Mouse (Mus musculus) thymus, adult 18-20 months (tissue): ENCODE results near the gene Med26.
A peak's percentile ranks its signal among the peaks of the same experiment; 100 is the strongest.

Experiments
- DNase-seq, 2 experiments: peaks; one replicate each; pipeline ENCODE4 v3.0.0; 2022; ENCODE audit warnings: mixed read lengths in 2 of 2

The Med26 gene

DNA sequence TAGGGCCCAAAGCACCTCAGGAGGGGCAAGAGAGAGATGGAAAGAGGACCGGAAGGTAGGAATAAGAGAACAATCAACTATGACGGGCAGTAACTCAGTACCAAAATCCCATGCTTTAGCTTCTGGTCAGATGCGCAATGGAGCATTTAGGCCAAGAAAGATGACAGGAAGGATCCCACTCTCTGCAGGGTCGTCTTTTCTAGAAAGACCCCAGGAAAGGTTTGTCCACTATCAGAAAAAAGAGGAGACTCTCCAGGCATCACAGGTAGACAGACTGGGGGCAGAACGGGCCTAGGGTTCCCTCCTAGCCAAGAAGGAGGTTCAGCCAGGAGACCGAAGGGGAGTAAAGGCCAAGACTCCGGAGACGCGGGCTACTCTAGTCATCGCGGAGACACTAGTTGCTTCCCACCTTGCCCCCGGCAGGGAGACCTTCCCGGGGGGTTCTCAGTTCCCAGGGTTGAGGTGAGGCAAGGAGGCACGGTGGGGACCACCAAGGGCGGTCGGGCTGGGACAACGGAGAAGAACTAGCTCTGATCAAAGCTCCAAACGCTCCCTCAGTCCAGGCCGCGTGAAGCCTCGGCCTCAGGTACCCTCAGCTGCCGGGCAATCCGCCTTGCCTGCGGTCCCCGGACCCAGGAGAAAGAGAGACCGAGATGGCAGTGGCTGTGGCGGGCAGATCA lies 808 bp downstream of the Med26 start:
- peak in 1 of 2 experiments; percentile 35 for DNase-seq

DNA sequence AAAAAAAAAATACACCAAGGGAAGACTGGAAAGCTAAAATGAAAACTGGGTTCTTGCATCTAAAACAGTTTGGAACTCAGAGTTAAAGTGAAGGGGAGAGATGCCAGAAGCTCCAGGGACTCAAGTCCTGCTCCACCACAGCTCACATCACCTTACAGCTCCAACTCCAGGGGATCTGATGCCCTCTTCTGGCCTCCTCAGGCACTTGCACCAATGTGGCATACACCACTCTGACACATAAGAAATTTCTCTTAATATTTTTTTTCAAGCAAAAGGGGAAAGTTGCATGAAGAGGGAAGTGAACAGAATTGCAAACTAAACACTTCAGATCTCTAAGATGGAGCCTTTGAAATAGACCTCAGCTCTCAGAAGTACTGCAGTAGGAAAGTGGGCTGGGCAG lies 8.8 kb downstream of the Med26 start:
- DNase-seq, result no peak

GRCm38 (mm10) chr8:72534888-72535287 lies 13.2 kb downstream of the Med26 start:
- DNase-seq, result no peak

DNA sequence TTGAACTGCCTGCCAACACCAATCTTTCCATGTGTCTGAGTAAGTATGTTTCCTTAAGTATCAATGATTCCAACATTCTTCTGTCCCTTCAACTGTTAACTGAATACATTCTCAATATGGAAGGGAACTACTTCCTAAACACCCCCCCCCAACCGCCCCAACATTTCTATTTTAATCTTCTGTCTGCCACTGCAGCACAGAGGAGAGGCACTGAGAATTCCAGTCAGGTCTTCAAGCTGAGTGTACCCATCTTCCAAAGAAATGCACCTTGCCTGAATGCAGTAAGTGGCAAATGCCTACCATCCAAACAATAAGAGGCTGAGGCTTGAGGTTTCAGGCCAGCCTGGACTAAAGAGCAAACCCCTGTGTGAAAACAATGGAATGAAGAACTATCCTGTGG lies 16.0 kb downstream of the Med26 start:
- no peak for DNase-seq

GRCm38 (mm10) chr8:72521888-72522287 lies 26.2 kb downstream of the Med26 start:
- no peak for DNase-seq

- DNase-seq, result no peak
These were observed 30.6 kb downstream of the Med26 start for GRCm38 (mm10) chr8:72517421-72517988.

GRCm38 (mm10) chr8:72513158-72513557 lies 34.9 kb downstream of the Med26 start:
- no peak for DNase-seq

DNA sequence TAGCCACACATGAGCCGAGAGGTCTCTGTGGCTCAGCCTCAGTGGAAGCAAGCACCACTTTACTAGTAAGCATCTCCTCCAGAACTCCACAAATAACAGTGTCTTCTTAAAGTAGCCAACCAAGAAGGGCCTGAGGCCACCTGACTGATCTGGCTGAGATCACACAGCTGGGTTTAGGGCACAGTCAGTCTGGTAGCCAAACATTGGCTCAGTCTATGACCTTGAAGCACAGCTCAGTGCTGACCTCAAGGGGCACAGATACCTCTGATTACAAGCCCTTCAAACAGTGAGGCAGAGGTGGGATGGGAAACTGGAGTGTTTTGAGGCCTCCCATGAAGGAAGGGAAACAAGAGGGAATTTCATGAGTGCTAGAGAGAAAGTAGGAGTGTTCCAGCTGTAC lies 35.4 kb downstream of the Med26 start:
- no peak for DNase-seq

- no peak for DNase-seq
These were observed 40.6 kb downstream of the Med26 start for GRCm38 (mm10) chr8:72507505-72507904.

GRCm38 (mm10) chr8:72504637-72505314 lies 43.3 kb downstream of the Med26 start:
- no peak for DNase-seq

DNA sequence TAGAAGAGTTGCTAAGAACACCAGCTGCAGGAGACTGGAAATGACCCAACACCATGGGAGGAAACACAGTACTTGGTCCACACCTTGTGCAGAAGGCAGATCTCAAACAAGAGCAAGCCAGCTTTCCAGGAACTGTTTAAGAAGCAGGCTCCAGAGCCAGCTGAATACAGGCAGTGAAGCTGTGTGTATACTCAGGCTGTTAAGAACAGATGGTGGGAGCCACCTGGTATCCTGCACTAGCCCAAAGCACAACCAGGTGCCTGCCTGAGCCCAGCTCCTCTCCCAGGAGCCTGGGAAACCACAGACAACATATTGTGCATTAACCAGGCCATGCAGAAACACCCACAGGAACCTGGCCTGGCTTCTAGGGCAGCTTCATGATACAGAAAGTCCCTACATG lies 43.9 kb downstream of the Med26 start:
- no peak for DNase-seq

GRCm38 (mm10) chr8:72500521-72500931 lies 47.5 kb downstream of the Med26 start:
- no peak for DNase-seq

DNA sequence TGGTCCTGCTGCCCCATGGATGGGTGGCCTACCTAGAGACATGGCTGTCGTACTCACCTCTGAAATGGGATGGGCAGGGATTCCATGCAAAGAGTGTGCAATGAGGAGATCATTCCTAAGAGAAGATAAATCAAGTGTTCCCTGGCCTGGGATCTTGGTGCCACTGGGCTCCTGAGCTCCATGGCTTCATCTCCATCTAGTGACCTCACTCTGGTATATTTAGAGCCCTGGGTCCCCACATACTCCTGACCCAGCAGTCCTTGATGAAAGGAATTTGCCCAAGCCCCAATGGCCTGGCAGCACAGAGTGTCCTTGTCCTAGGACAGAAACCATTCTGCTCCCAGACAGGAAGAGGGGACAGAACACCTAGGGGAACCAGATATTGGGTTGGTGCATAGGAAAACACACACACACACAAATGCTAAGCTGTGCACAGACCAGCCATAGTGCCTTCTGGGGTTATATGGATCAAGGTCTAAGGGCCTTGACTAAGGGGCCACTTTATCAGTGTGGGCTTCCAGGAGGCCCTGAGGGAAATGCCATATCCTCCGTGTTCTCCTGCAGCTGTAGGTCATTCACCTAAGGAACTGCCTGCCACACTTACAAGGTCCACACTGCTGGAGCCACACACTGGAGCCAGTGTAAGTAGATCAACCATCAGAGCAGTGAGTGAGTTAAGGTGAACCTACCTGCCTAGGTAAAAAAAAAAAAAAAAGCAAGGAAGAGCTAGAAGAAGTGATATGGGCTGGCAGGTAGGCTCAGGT lies 48.4 kb downstream of the Med26 start:
- no peak for DNase-seq

GRCm38 (mm10) chr8:72498527-72498926 lies 49.5 kb downstream of the Med26 start:
- DNase-seq, result no peak

DNA sequence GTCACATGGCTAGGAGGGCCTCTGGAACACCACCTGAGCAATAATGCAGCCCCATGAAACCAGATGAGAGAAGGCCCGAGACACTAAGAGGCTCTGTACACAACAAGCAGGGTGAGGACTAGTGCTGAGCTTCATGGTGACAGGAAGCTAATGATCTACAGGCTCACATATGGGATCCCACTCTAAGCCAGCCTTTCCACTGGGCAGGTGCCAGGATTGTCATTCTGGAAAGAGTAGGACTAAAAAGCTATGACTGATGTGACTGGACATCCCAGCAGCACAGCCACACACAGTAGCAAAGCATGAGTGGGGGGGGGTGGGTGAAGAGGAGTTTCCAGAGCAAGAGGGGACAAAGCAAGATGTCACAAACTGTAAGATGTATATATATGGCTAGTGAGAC lies 50.2 kb downstream of the Med26 start:
- DNase-seq, result no peak

- no peak for DNase-seq
These were observed 51.9 kb downstream of the Med26 start for GRCm38 (mm10) chr8:72496217-72496616.

DNA sequence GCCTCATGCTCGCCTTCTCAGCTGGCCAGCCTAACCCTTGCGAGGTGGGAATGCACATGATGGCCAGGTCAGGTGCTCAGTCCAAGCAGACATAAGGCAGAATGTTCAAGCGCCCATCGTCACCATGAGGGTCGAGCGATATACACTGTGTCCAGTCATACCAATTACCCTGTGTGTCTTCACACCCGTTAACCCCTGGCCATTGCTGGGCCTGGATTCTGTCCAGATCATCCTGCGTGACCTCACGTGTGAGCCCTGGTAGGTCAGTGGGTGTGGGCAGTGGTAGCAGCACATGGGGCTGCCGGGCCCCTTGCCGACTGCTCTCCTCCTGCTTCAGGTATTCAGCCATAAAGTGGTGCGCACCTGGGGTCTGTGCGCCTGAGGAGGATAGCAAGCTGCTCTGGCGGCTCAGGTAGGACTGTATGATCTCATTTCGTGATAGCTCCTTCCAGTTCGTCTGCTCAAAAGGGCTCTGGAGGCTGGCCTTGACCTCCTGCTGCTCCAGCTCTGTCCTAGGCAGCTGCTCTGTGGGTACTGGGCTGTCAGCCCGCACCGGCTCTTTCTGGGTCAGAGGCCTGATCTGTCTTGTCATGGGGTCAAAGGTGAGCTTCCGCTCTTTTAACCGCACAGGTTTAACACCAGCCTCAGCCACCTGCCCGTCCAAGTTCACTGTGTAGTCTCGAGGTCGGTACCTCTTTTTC lies 52.5 kb downstream of the Med26 start:
- DNase-seq, result no peak

- no peak for DNase-seq
These were observed 54.7 kb downstream of the Med26 start for GRCm38 (mm10) chr8:72493381-72493780.

- peak; percentile 99 for DNase-seq
These were observed 55.4 kb downstream of the Med26 start for GRCm38 (mm10) chr8:72492622-72493081.

DNA sequence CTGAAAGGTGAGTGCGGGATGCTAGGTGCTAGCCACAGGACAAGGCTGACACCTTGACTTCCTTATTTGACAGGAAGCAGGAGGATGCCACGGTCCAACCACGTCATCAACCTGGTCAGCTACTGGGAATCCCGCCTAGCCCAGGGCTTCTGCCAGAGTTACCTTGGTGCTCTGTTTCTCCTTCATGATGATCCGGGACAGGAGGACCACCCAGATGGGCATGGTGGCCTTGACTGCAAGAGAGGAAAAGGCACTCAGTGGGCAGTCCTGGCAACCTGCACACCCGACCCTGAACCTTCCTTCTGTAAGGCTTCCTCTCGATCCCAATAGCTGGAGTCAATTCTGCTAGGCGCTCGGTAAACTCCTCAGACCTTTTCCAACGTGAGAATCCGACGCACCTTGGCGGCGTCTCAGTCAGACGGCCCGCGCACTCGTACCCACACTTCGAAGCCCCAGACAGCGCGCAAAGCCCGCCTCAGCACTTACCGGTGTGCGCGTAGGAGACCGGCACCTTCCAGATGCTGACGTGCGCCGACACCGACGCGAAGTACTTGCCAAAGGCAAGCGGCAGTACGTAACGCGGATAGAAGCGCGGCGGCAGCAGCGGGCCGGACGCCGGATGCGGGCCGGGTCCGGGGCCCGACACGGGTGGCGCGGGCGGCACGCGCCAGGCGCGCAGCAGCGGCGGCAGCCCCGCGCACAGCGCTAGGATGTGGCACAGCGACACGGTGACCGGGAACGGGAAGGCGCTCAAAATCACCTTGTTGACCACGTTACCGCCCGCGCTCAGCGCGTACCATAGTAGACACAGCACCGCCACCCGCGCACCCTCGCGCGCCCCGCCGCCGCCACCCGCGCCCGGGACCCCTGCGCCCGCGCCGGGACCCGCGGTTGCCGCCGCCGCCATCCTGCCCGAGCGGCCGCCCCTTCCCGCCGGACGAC lies 56.1 kb downstream of the Med26 start, which contains the start of gene Slc35e1:
TSS of gene Slc35e1 (minus strand) at position 935 of the 942 bp plus-strand sequence.
- DNase-seq, result peak in 1 of 2 experiments; percentile 47

DNA sequence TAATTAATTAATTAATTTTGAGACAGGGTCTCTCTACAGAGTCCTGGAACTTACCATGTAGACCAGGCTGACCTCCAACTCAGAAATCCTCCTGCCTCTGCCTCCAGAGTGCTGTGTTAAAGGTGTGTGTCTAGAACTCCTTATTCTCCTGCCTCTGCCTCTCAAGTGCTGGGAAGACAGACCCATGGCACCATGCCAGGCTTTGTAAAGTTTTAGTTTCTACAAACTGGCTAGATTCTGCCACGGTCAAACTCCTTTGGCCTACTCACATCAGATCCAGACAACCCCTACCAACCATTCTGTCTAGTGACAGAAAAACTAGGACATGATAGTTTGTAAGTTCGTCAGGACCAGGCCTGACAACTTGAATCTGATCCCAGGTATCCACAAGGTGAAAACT lies 57.1 kb downstream of the Med26 start:
- DNase-seq, result no peak
